Mouse (Mus musculus) midbrain, embryonic 14.5 days (tissue): ENCODE measurements around the gene Rcn2. TPM values are rescaled to one million over a fixed set of nuclear protein-coding genes. Genes with fewer than 3 reads are reported as not detected.

Source experiments
- ATAC-seq: fragments of 200-750 bp; cut with Nextera tagmentation; 2 replicates; pipeline ENCODE4 v1.8.0; 2017; ENCODE audit warnings: moderate number of reproducible peaks, moderate library complexity; ENCODE audit not compliant: low FRiP score, low TSS enrichment
- DNase-seq: peaks from one replicate; pipeline ENCODE4 v3.0.0-alpha.2; 2015
- H3K27ac ChIP-seq: fragments of 300-500 bp; sonication (generic); replicated peaks from 2 replicates; pipeline ENCODE4 v1.5.1; 2014; ENCODE audit warnings: mild to moderate bottlenecking, low read depth, low read length, moderate library complexity
- H3K27me3 ChIP-seq: fragments of 300-500 bp; sonication (generic); 2 replicates; pipeline ENCODE4 v1.6.1; 2014; ENCODE audit warnings: low read length, control low read depth, mixed read lengths; ENCODE audit not compliant: control insufficient read depth, insufficient read depth
- H3K36me3 ChIP-seq: fragments of 300-500 bp; sonication (generic); 2 replicates; pipeline ENCODE4 v1.6.1; 2014; ENCODE audit warnings: low read length, control low read depth; ENCODE audit not compliant: control insufficient read depth, insufficient read depth
- H3K4me1 ChIP-seq: fragments of 300-500 bp; sonication (generic); 2 replicates; pipeline ENCODE4 v1.6.1; 2014; ENCODE audit warnings: mild to moderate bottlenecking, antibody characterized with exemption, low read length, control low read depth; ENCODE audit not compliant: control insufficient read depth, insufficient read depth
- H3K4me2 ChIP-seq: fragments of 300-500 bp; sonication (generic); 2 replicates; pipeline ENCODE4 v1.6.1; 2014; ENCODE audit warnings: mild to moderate bottlenecking, low read length, moderate library complexity
- H3K4me3 ChIP-seq: fragments of 300-500 bp; sonication (generic); replicated peaks from 2 replicates; pipeline ENCODE4 v1.5.1; 2014; ENCODE audit warnings: low read depth, low read length
- H3K9ac ChIP-seq: fragments of 300-500 bp; sonication (generic); replicated peaks from 2 replicates; pipeline ENCODE4 v1.6.1; 2014; ENCODE audit warnings: mild to moderate bottlenecking, low read length, moderate library complexity
- H3K9me3 ChIP-seq: fragments of 300-500 bp; sonication (generic); 2 replicates; pipeline ENCODE4 v1.6.1; 2016; ENCODE audit warnings: low read length, control low read depth, mixed read lengths; ENCODE audit not compliant: control insufficient read depth
- WGBS: fragments of 180-500 bp; shearing (Covaris S2); extraction: QIAGEN DNeasy Blood & Tissue Kit; methylation state at CpG from one replicate; pipeline ENCODE4 v1.1.7; 2014; 5-methylcytosine and 5-hydroxymethylcytosine counted together
- polyA plus RNA-seq: library from polyadenylated mRNA; unstranded; fragments of >200 nt; fragmentation: Nextera tagmentation; extraction: Ambion mirVana; gene quantifications from 2 replicates; pipeline ENCODE4 v1.2.1, GENCODE M21; 2014

Rcn2 gene
- polyA plus RNA-seq, 1 experiment from 2014 or later: 344 TPM

DNA sequence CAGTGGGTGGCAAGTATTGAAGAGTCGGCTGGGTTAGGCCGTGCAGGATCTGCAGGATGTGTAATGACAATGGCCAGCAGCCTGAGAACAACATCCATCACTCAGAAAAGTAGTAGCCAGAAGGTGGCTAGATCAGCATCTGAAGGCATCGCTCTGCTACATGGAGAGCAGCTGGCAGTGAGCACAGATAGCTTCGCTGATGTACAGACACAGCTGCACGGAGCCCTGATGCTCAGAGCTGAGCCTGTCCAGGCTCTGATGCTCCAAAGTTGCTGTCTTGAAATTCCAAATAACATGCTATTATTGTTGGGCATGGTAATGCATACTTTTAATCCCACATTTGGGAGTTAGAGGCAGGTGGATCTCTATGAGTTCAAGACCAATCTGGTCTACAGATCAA lies 44.9 kb downstream of the Rcn2 start:
- no peak for DNase-seq
- no peak overlapping the region for H3K4me2 ChIP-seq
- WGBS: 95% methylated on average over 5 of the region's 5 CpGs
- H3K36me3 ChIP-seq: no peaks in the 10 kb centered on the region
- H3K9me3 ChIP-seq: no peaks in the 10 kb centered on the region
- no peak for ATAC-seq
- no peak overlapping the region for H3K4me3 ChIP-seq
- H3K9ac ChIP-seq: no peak overlapping the region
- no peaks in the 10 kb centered on the region for H3K27me3 ChIP-seq
- H3K27ac ChIP-seq: no peak overlapping the region
- H3K4me1 ChIP-seq: peaks cover 7% of the 10 kb centered on the region; the same call in 1 of the 2 replicates

DNA sequence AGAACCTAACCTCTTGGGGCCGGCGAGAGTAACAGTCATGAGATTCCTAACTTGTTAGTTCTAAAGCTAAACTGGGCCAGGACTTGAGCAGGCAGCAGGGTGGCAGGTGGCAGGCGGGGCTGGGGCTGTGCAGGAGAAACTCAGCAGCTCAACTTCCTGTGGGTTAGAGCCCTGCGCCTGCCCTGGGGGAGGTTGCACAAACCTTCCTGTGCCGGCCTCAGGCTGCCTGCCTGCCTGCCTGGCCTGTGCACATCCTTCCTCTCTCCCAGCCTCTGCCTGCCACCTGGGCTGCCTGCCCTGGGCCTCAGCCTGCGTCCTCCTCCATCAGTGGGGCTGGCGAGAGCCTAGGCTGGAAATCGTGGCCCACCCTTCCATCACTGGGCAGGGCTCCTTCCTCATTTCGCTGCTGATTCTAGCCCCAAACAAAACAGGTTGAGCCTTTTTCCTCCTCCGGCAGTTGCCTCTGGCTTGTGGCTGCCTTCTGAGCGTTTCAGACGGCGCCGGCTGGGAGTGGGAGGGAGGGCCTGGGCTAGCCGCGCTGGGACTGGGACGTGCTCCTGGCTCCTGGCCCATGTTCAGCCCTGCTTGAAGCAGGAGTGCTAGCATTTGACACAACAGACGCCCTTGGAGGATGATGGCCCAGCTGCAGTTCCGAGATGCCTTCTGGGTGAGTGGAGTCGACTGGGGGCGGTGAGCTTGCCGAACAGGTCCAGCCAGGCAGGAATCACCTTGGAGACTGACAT lies 48.3 kb downstream of the Rcn2 start, which contains the start of gene Pstpip1:
Pstpip1 (plus strand) TSS at position 185 of the 743 bp plus-strand sequence.
- peaks cover 7% of the 10 kb centered on the region; the same call in 1 of the 2 replicates for H3K4me1 ChIP-seq
- peak; percentile 75 for DNase-seq
- peak within 1 kb of the TSS; percentile 29 for H3K9ac ChIP-seq
- ATAC-seq: peak; percentile 63; the same call in 1 of the 2 replicates
- no peaks in the 10 kb centered on the region for H3K27me3 ChIP-seq
- no peaks in the 10 kb centered on the region for H3K36me3 ChIP-seq
- no peak within 1 kb of the TSS for H3K4me3 ChIP-seq
- no peaks in the 10 kb centered on the region for H3K9me3 ChIP-seq
- peak within 1 kb of the TSS; percentile 60 for H3K27ac ChIP-seq
- peak within 1 kb of the TSS; percentile 21; the same call in 1 of the 2 replicates for H3K4me2 ChIP-seq
- 35% methylated on average over 22 of the region's 22 CpGs for WGBS

DNA sequence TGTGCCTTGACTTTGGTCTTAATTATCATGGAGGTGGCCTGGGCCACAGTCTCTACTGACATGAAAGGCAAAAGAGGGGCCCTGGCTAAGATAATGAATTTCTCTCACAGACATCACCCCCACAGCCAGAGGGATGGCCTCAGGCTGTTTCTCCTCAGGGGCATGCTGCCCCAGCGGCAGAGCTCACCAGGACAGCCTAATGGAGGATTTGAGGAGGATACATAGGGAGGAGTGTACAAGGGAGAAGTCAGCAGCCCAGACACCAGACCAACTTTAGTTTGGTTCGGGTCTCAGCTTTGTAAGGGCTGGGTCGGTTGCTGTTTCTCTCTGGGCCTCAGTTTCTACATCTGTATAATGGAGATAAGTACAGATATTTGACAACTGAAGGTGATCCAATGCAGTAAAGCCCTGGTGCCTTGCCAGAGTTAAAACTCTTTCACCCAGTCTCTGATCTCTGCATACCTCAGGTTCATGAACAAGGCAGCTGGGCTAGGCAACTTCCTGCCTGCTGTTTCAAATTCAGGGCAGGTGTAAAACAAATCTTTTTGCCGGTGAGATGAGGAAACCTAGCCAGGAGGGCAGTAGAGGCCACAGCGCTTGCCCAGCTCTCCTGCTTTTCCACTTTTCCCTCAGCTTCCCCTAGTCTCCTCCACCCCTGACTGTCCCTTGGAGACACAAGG lies 49.0 kb downstream of the Rcn2 start:
- Histone ChIP-seq H3K27ac (peak overlapping the region; percentile 60), H3K4me1 (peaks cover 7% of the 10 kb centered on the region; the same call in 1 of the 2 replicates), H3K4me3 (no peak overlapping the region), H3K4me2 (no peak overlapping the region), H3K9me3 (no peaks in the 10 kb centered on the region), H3K9ac (no peak overlapping the region), H3K36me3 (no peaks in the 10 kb centered on the region), H3K27me3 (no peaks in the 10 kb centered on the region)
- no peak for DNase-seq
- 75% methylated on average over 5 of the region's 5 CpGs for WGBS
- no peak; the same call in 1 of the 2 replicates for ATAC-seq

DNA sequence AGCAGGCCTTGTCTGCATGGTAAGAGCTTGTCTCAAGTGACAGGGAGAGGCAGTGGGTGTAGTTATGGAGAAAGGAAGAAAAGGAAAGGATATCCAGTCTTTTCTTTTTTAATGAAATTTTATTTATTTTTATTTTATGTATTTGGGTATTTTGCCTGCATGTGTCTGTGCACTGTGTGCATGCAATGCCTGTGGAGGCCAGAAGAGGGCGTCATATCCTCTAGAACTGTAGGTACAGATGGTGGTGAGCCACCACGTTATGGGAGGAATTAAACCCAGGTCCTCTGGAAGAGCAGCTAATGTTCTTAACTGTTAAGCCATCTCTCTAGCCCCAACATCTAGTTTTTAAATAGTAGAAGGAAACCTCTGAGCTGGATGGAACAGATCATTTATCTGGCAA lies 50.5 kb downstream of the Rcn2 start:
- Histone ChIP-seq H3K27me3 (no peaks in the 10 kb centered on the region), H3K36me3 (no peaks in the 10 kb centered on the region), H3K27ac (no peak overlapping the region), H3K4me3 (no peak overlapping the region), H3K9ac (no peak overlapping the region), H3K4me2 (no peak overlapping the region), H3K4me1 (peaks cover 7% of the 10 kb centered on the region; the same call in 1 of the 2 replicates), H3K9me3 (no peaks in the 10 kb centered on the region)
- WGBS: 53% methylated on average over 2 of the region's 2 CpGs
- DNase-seq (no peak), ATAC-seq (no peak)

DNA sequence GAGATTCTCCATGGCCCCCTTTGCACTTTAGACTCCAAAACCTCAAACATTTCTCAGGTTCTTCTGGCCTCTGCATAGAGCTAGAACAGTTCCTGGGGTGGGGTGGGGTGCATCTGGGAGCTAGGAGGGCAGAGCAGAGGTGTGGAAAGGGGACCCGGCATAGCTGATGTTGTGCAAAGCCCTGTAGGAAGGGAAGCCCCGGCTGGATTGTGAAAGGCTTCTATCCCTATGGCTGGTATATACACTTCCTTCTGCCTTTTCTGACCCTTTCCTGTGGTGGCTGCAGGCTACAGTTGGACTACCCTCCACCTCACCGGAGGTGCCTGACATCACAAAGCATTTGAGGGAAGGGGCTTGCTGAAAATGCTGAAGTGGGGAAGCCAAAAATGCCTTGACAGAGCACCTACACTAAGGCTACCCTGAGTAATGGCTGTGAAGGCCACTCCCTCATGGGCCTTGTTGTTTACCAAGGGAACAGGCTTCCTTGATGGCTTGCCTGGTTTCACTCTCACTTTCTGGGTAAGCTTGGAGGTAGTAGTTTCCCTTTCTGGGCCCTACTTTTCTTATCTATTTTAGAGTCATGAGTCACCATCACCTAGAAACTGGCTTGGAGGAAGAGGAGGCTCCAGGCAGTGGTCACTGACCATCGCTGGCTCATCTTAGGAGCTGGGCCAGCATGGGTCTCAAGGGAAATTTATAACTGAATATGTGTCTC lies 56.1 kb downstream of the Rcn2 start:
- DNase-seq (no peak), ATAC-seq (no peak)
- H3K27me3 ChIP-seq: no peaks in the 10 kb centered on the region
- H3K9me3 ChIP-seq: no peaks in the 10 kb centered on the region
- no peak overlapping the region for H3K4me2 ChIP-seq
- H3K4me1 ChIP-seq: no peaks in the 10 kb centered on the region
- H3K9ac ChIP-seq: no peak overlapping the region
- H3K4me3 ChIP-seq: no peak overlapping the region
- WGBS: 91% methylated on average over 4 of the region's 4 CpGs
- no peaks in the 10 kb centered on the region for H3K36me3 ChIP-seq
- no peak overlapping the region for H3K27ac ChIP-seq

DNA sequence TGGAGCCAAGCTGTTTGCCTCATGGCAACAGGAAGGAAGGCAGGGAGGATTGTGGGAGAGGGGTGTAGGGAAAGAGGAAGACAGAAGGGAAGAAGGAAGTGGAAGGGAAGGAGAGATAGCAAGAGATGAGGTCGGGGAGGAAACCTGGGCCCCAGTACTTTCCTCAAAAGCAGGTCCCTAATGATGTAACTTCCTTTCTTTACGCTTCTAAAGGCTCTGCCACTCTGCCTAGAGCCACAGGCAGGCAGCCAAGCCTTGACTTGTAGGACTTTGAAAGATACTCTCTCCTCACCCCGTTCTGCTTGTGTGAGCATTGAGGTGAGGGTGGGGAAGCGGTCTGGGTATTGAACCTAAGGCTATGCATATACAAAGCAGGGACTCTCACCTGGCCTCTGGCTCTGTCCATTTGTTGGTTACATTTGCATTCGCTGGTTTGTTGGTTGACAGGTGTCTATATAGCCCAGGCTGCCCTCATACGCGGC lies 58.4 kb downstream of the Rcn2 start:
- H3K27me3 ChIP-seq: no peaks in the 10 kb centered on the region
- H3K9ac ChIP-seq: no peak overlapping the region
- no peak overlapping the region for H3K27ac ChIP-seq
- WGBS: 93% methylated on average over 7 of the region's 7 CpGs
- H3K4me1 ChIP-seq: no peaks in the 10 kb centered on the region
- H3K4me3 ChIP-seq: no peak overlapping the region
- H3K36me3 ChIP-seq: no peaks in the 10 kb centered on the region
- DNase-seq: no peak
- no peak overlapping the region for H3K4me2 ChIP-seq
- ATAC-seq: no peak
- H3K9me3 ChIP-seq: no peaks in the 10 kb centered on the region

DNA sequence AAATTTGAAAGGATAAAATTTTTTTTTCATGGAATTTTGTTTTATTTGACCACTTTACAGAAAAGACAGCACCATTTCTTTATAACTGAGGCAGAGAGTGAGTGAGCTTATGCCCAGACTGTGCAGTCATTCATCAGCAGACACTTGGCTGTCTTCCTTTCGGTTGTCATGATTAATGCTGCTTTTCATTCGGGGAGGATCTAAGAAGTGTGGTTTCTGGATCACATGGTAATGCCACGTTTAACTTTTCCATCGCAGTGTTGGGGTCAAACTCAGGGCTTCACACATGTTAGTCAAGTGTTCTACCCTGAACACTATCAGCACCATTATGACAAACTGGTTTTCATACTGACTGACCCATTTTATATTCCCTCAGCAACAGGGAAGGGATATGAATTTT lies 59.4 kb downstream of the Rcn2 start:
- no peak overlapping the region for H3K4me2 ChIP-seq
- H3K27me3 ChIP-seq: no peaks in the 10 kb centered on the region
- no peaks in the 10 kb centered on the region for H3K36me3 ChIP-seq
- H3K9ac ChIP-seq: no peak overlapping the region
- ATAC-seq (no peak), DNase-seq (no peak)
- no peak overlapping the region for H3K27ac ChIP-seq
- H3K4me3 ChIP-seq: no peak overlapping the region
- no peaks in the 10 kb centered on the region for H3K4me1 ChIP-seq
- no peaks in the 10 kb centered on the region for H3K9me3 ChIP-seq
- WGBS: 61% methylated on average over 4 of the region's 4 CpGs

DNA sequence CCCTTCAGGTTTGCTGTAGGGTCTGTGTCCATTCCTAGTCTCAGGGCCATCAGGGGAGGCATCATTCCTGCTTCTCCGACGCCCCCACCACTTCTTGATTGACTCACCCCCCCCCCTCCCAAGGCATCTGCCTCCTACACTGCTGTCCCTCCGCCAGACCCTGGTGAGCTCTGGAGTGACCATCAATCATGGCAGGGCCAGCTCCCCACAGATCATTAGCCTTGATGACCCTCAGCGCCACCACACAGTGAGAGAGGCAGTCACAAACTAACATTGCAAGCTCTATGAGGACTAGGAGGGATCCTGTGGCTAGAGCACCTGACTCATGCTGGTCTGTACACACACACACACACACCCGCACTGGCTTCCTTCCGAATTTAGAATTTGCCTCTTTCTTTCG lies 63.3 kb downstream of the Rcn2 start:
- WGBS: 81% methylated on average over 7 of the region's 7 CpGs
- ATAC-seq: no peak

More for the DNA sequence above, 63.3 kb downstream of the Rcn2 start:
- no peaks in the 10 kb centered on the region for H3K36me3 ChIP-seq
- no peaks in the 10 kb centered on the region for H3K4me1 ChIP-seq
- H3K27me3 ChIP-seq: no peaks in the 10 kb centered on the region
- no peak overlapping the region for H3K4me3 ChIP-seq
- no peak for DNase-seq
- H3K9me3 ChIP-seq: no peaks in the 10 kb centered on the region
- H3K27ac ChIP-seq: no peak overlapping the region
- no peak overlapping the region for H3K9ac ChIP-seq
- no peak overlapping the region for H3K4me2 ChIP-seq
